Mouse (Mus musculus) neural tube, embryonic 15.5 days (tissue): ENCODE results near the gene H13. TPM values are rescaled to one million over a fixed set of nuclear protein-coding genes. Genes with fewer than 3 reads are reported as not detected.

Source experiments
- ATAC-seq: fragments of 200-750 bp; cut with Nextera tagmentation; 2 replicates; pipeline ENCODE4 v1.8.0; 2017; ENCODE audit warnings: mild to moderate bottlenecking, moderate TSS enrichment, moderate library complexity; ENCODE audit not compliant: low FRiP score
- H3K27ac ChIP-seq: fragments of 300-500 bp; sonication (generic); replicated peaks from 2 replicates; pipeline ENCODE4 v1.5.1; 2015; ENCODE audit warnings: mild to moderate bottlenecking, inconsistent platforms
- H3K27me3 ChIP-seq: fragments of 300-500 bp; sonication (generic); replicated peaks from 2 replicates; pipeline ENCODE4 v1.6.1; 2015; ENCODE audit warnings: inconsistent platforms
- H3K36me3 ChIP-seq: fragments of 300-500 bp; sonication (generic); 2 replicates; pipeline ENCODE4 v1.6.1; 2015; ENCODE audit warnings: inconsistent platforms
- H3K4me1 ChIP-seq: fragments of 300-500 bp; sonication (generic); 2 replicates; pipeline ENCODE4 v1.6.1; 2015; ENCODE audit warnings: inconsistent platforms
- H3K4me2 ChIP-seq: fragments of 300-500 bp; sonication (generic); 2 replicates; pipeline ENCODE4 v1.6.1; 2015; ENCODE audit warnings: inconsistent platforms, mild to moderate bottlenecking, moderate library complexity
- H3K4me3 ChIP-seq: fragments of 300-500 bp; sonication (generic); replicated peaks from 2 replicates; pipeline ENCODE4 v1.5.1; 2015; ENCODE audit warnings: mild to moderate bottlenecking, inconsistent platforms
- H3K9ac ChIP-seq: fragments of 300-500 bp; sonication (generic); replicated peaks from 2 replicates; pipeline ENCODE4 v1.6.1; 2015; ENCODE audit warnings: mild to moderate bottlenecking, inconsistent platforms
- H3K9me3 ChIP-seq: fragments of 300-500 bp; sonication (generic); replicated peaks from 2 replicates; pipeline ENCODE4 v1.6.1; 2016; ENCODE audit warnings: inconsistent platforms
- WGBS: fragments of 180-500 bp; shearing (Covaris S2); methylation state at CpG from one replicate; pipeline ENCODE4 v1.1.7; 2015; ENCODE audit warnings: mixed read lengths; 5-methylcytosine and 5-hydroxymethylcytosine counted together
- polyA plus RNA-seq: library from polyadenylated mRNA; unstranded; fragments of >200 nt; fragmentation: Nextera tagmentation; extraction: Ambion mirVana; gene quantifications from 2 replicates; pipeline ENCODE4 v1.2.1, GENCODE M21; 2015

Gene H13
- polyA plus RNA-seq, 1 experiment from 2014 or later: 152 TPM

- H3K36me3 ChIP-seq: peaks cover 47% of the 10 kb centered on the region
- WGBS: 38% methylated on average over 22 of the region's 22 CpGs
- H3K4me2 ChIP-seq: peak overlapping the region; percentile 2; the same call in 1 of the 2 replicates
Observed at GRCm38 (mm10) chr2:152705993-152706571, 36.8 kb downstream of the H13 start.

GRCm38 (mm10) chr2:152707186-152707585 lies 37.9 kb downstream of the H13 start:
- WGBS: 11% methylated on average over 7 of the region's 7 CpGs
- Histone ChIP-seq H3K27ac (peak overlapping the region; percentile 90), H3K4me1 (peaks cover 25% of the 10 kb centered on the region), H3K4me2 (peak overlapping the region; percentile 60), H3K27me3 (no peaks in the 10 kb centered on the region), H3K9me3 (no peaks in the 10 kb centered on the region), H3K36me3 (peaks cover 36% of the 10 kb centered on the region), H3K4me3 (peak overlapping the region; percentile 41), H3K9ac (peak overlapping the region; percentile 52)
- 0 out of 2 replicates have a peak, but pooled peaks have one; percentile 16 for ATAC-seq

More at GRCm38 (mm10) chr2:152705993-152706571, 36.8 kb downstream of the H13 start:
- peak; percentile 52 for ATAC-seq
- H3K4me1 ChIP-seq: peaks cover 25% of the 10 kb centered on the region
- H3K9ac ChIP-seq: no peak overlapping the region
- peak overlapping the region; percentile 90 for H3K27ac ChIP-seq
- H3K4me3 ChIP-seq: no peak overlapping the region
- no peaks in the 10 kb centered on the region for H3K9me3 ChIP-seq
- no peaks in the 10 kb centered on the region for H3K27me3 ChIP-seq

GRCm38 (mm10) chr2:152707627-152708026 lies 38.4 kb downstream of the H13 start:
- Histone ChIP-seq H3K4me1 (peaks cover 25% of the 10 kb centered on the region), H3K4me2 (peak overlapping the region; percentile 60), H3K36me3 (peaks cover 31% of the 10 kb centered on the region), H3K9ac (peak overlapping the region; percentile 52), H3K9me3 (no peaks in the 10 kb centered on the region), H3K27me3 (no peaks in the 10 kb centered on the region), H3K4me3 (peak overlapping the region; percentile 41), H3K27ac (peak overlapping the region; percentile 90)
- peak; percentile 93 for ATAC-seq
- 6% methylated on average over 31 of the region's 31 CpGs for WGBS

GRCm38 (mm10) chr2:152709066-152709465 lies 39.8 kb downstream of the H13 start:
- peaks cover 25% of the 10 kb centered on the region for H3K4me1 ChIP-seq
- no peaks in the 10 kb centered on the region for H3K27me3 ChIP-seq
- ATAC-seq: no peak
- H3K27ac ChIP-seq: no peak overlapping the region
- peaks cover 17% of the 10 kb centered on the region for H3K36me3 ChIP-seq
- no peak overlapping the region for H3K4me3 ChIP-seq
- 93% methylated on average over 5 of the region's 5 CpGs for WGBS
- H3K9me3 ChIP-seq: no peaks in the 10 kb centered on the region
- H3K4me2 ChIP-seq: no peak overlapping the region
- H3K9ac ChIP-seq: no peak overlapping the region

GRCm38 (mm10) chr2:152716241-152716772 lies 47.0 kb downstream of the H13 start:
- Histone ChIP-seq H3K4me2 (no peak overlapping the region), H3K27me3 (no peaks in the 10 kb centered on the region), H3K4me1 (0 out of 2 replicates have a peak, but pooled peaks cover 3% of the 10 kb centered on the region), H3K27ac (0 out of 2 replicates have a peak overlapping the region, but pooled peaks have one; percentile 7), H3K36me3 (no peaks in the 10 kb centered on the region), H3K4me3 (no peak overlapping the region), H3K9me3 (no peaks in the 10 kb centered on the region), H3K9ac (no peak overlapping the region)
- WGBS: 47% methylated on average over 6 of the region's 6 CpGs
- ATAC-seq: no peak

GRCm38 (mm10) chr2:152717652-152718051 lies 48.4 kb downstream of the H13 start:
- WGBS: 31% methylated on average over 11 of the region's 11 CpGs
- no peak for ATAC-seq
- Histone ChIP-seq H3K36me3 (no peaks in the 10 kb centered on the region), H3K4me3 (no peak overlapping the region), H3K9ac (no peak overlapping the region), H3K27ac (peak overlapping the region; percentile 54), H3K27me3 (no peaks in the 10 kb centered on the region), H3K9me3 (no peaks in the 10 kb centered on the region), H3K4me2 (no peak overlapping the region), H3K4me1 (0 out of 2 replicates have a peak, but pooled peaks cover 3% of the 10 kb centered on the region)

GRCm38 (mm10) chr2:152718076-152718475 lies 48.8 kb downstream of the H13 start:
- 0 out of 2 replicates have a peak, but pooled peaks cover 3% of the 10 kb centered on the region for H3K4me1 ChIP-seq
- H3K27me3 ChIP-seq: no peaks in the 10 kb centered on the region
- no peaks in the 10 kb centered on the region for H3K9me3 ChIP-seq
- H3K4me2 ChIP-seq: no peak overlapping the region
- ATAC-seq: peak; percentile 75
- no peak overlapping the region for H3K4me3 ChIP-seq
- no peak overlapping the region for H3K9ac ChIP-seq
- WGBS: 7% methylated on average over 6 of the region's 6 CpGs
- peak overlapping the region; percentile 54 for H3K27ac ChIP-seq
- no peaks in the 10 kb centered on the region for H3K36me3 ChIP-seq

- 3% methylated on average over 37 of the region's 37 CpGs for WGBS
- peak; percentile 18 for ATAC-seq
- no peaks in the 10 kb centered on the region for H3K27me3 ChIP-seq
- H3K36me3 ChIP-seq: no peaks in the 10 kb centered on the region
- H3K9me3 ChIP-seq: no peaks in the 10 kb centered on the region
- peak overlapping the region; percentile 63 for H3K4me2 ChIP-seq
- peak overlapping the region; percentile 49 for H3K9ac ChIP-seq
- H3K4me3 ChIP-seq: peak overlapping the region; percentile 30
- H3K4me1 ChIP-seq: peaks cover 11% of the 10 kb centered on the region
- no peak overlapping the region for H3K27ac ChIP-seq
Observed at GRCm38 (mm10) chr2:152723651-152724331, 54.5 kb downstream of the H13 start.

- H3K9ac ChIP-seq: peak overlapping the region; percentile 49; the same call in 1 of the 2 replicates
- ATAC-seq: no peak
- H3K27ac ChIP-seq: no peak overlapping the region
- H3K4me3 ChIP-seq: peak overlapping the region; percentile 30; the same call in 1 of the 2 replicates
- H3K36me3 ChIP-seq: no peaks in the 10 kb centered on the region
- H3K4me2 ChIP-seq: peak overlapping the region; percentile 63
- WGBS: 73% methylated on average over 3 of the region's 3 CpGs
- H3K4me1 ChIP-seq: peaks cover 15% of the 10 kb centered on the region
- H3K27me3 ChIP-seq: no peaks in the 10 kb centered on the region
- H3K9me3 ChIP-seq: no peaks in the 10 kb centered on the region
Observed at GRCm38 (mm10) chr2:152724332-152724723, 55.1 kb downstream of the H13 start.

- Histone ChIP-seq H3K4me3 (no peak overlapping the region), H3K9ac (no peak overlapping the region), H3K27ac (no peak overlapping the region), H3K27me3 (no peaks in the 10 kb centered on the region), H3K9me3 (no peaks in the 10 kb centered on the region), H3K4me2 (no peak overlapping the region), H3K36me3 (no peaks in the 10 kb centered on the region), H3K4me1 (peaks cover 24% of the 10 kb centered on the region)
- no peak for ATAC-seq
- WGBS: 29% methylated on average over 15 of the region's 15 CpGs
Observed at GRCm38 (mm10) chr2:152725178-152725750, 56.0 kb downstream of the H13 start.

GRCm38 (mm10) chr2:152726213-152726612 lies 57.0 kb downstream of the H13 start:
- no peak overlapping the region for H3K9ac ChIP-seq
- ATAC-seq: no peak
- H3K27ac ChIP-seq: no peak overlapping the region
- no peaks in the 10 kb centered on the region for H3K27me3 ChIP-seq
- H3K4me3 ChIP-seq: no peak overlapping the region
- peaks cover 24% of the 10 kb centered on the region for H3K4me1 ChIP-seq
- H3K4me2 ChIP-seq: no peak overlapping the region
- WGBS: 82% methylated on average over 6 of the region's 6 CpGs
- H3K9me3 ChIP-seq: no peaks in the 10 kb centered on the region
- no peaks in the 10 kb centered on the region for H3K36me3 ChIP-seq
